Mouse (Mus musculus) limb, embryonic 14.5 days (tissue): Measurements from ENCODE around the gene Tubb4b. TPM values are rescaled to one million over a fixed set of nuclear protein-coding genes. Genes with fewer than 3 reads are reported as not detected.

ENCODE experiments used
- ATAC-seq: fragments of 200-750 bp; cut with Nextera tagmentation; 2 replicates; pipeline ENCODE4 v1.8.0; 2017; ENCODE audit warnings: low read depth, moderate number of reproducible peaks, moderate TSS enrichment; ENCODE audit not compliant: low FRiP score
- DNase-seq: peaks from one replicate; pipeline ENCODE4 v3.0.0-alpha.2; 2015; ENCODE audit warnings: low spot score
- H3K27ac ChIP-seq: fragments of 300-500 bp; sonication (generic); replicated peaks from 2 replicates; pipeline ENCODE4 v1.5.1; 2014; ENCODE audit warnings: low read depth, mild to moderate bottlenecking, low read length, moderate library complexity, mixed read lengths
- H3K27me3 ChIP-seq: fragments of 300-500 bp; sonication (generic); 2 replicates; pipeline ENCODE4 v1.6.1; 2014; ENCODE audit warnings: low read length, mixed read lengths; ENCODE audit not compliant: control insufficient read depth, insufficient read depth
- H3K36me3 ChIP-seq: fragments of 300-500 bp; sonication (generic); 2 replicates; pipeline ENCODE4 v1.6.1; 2014; ENCODE audit warnings: mild to moderate bottlenecking, low read length, moderate library complexity, mixed read lengths; ENCODE audit not compliant: control insufficient read depth, insufficient read depth
- H3K4me1 ChIP-seq: fragments of 300-500 bp; sonication (generic); 2 replicates; pipeline ENCODE4 v1.6.1; 2014; ENCODE audit warnings: antibody characterized with exemption, low read length, mixed read lengths; ENCODE audit not compliant: control insufficient read depth, insufficient read depth
- H3K4me2 ChIP-seq: fragments of 300-500 bp; sonication (generic); replicated peaks from 2 replicates; pipeline ENCODE4 v1.6.1; 2014; ENCODE audit warnings: low read depth, mild to moderate bottlenecking, low read length, moderate library complexity; ENCODE audit not compliant: severe bottlenecking
- H3K4me3 ChIP-seq: fragments of 300-500 bp; sonication (generic); replicated peaks from 2 replicates; pipeline ENCODE4 v1.5.1; 2014; ENCODE audit warnings: low read length
- H3K9ac ChIP-seq: fragments of 300-500 bp; sonication (generic); 2 replicates; pipeline ENCODE4 v1.6.1; 2014; ENCODE audit warnings: mild to moderate bottlenecking, low read depth, low read length, moderate library complexity; ENCODE audit not compliant: severe bottlenecking
- H3K9me3 ChIP-seq: fragments of 300-500 bp; sonication (generic); 2 replicates; pipeline ENCODE4 v1.6.1; 2016; ENCODE audit warnings: low read length; ENCODE audit not compliant: control insufficient read depth
- POLR2A ChIP-seq: fragments of 200-500 bp; IDR thresholded peaks from 2 replicates; pipeline ENCODE4 v1.8.0; 2012; ENCODE audit warnings: inconsistent platforms, mild to moderate bottlenecking, moderate library complexity, borderline replicate concordance; ENCODE audit not compliant: insufficient read depth, insufficient read length; ENCODE audit errors: extremely low read depth
- WGBS: fragments of 180-500 bp; shearing (Covaris S2); extraction: QIAGEN DNeasy Blood & Tissue Kit; methylation state at CpG from one replicate; pipeline ENCODE4 v1.1.7; 2014; 5-methylcytosine and 5-hydroxymethylcytosine counted together
- polyA plus RNA-seq, 2 experiments: library from polyadenylated mRNA; depleted of rRNA in 1 of 2; stranded (reverse) in 1 of 2; unstranded in 1 of 2; fragments of >200 nt; fragmentation: Nextera tagmentation in 1 of 2; extraction: Ambion mirVana in 1 of 2; gene quantifications; 2 replicates each; pipeline versions ENCODE4 v1.2.1 to v1.2.3; 2012 to 2014

Tubb4b gene
- polyA plus RNA-seq (2012; rRNA removed) (501 and 550 TPM in 2 replicates), polyA plus RNA-seq (2014; fragmentation: Nextera tagmentation; extraction: Ambion mirVana) (404 and 419 TPM in 2 replicates)

DNA sequence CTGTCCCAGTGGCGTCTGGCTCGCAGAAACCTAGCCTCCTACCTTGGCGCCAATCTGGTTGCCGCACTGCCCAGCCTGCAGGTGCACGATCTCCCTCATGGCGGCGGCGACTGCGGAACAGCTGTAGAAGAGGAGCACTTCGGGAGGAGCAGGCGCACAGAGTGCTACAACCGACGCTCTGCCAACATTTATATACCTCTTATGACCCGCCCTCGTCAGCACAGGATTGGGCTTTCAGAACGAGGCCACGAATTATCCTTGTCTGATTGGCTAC lies at the start of gene Tubb4b:
Tubb4b (minus strand) TSS at position 211 of the 274 bp plus-strand sequence.
- peak within 1 kb of the TSS; percentile 91 for H3K27ac ChIP-seq
- 0% methylated on average over 13 of the region's 17 CpGs for WGBS
- no peaks in the 10 kb centered on the region for H3K27me3 ChIP-seq
- peak within 1 kb of the TSS; percentile 86 for H3K4me3 ChIP-seq
- peak; percentile 99; the same call in 1 of the 2 replicates for TF ChIP-seq POLR2A
- peak within 1 kb of the TSS; percentile 76 for H3K9ac ChIP-seq
- no peak for ATAC-seq
- peaks cover 9% of the 10 kb centered on the region; the same call in 1 of the 2 replicates for H3K36me3 ChIP-seq
- DNase-seq: no peak
- peak within 1 kb of the TSS; percentile 57 for H3K4me2 ChIP-seq
- no peaks in the 10 kb centered on the region for H3K9me3 ChIP-seq
- peaks cover 12% of the 10 kb centered on the region for H3K4me1 ChIP-seq

DNA sequence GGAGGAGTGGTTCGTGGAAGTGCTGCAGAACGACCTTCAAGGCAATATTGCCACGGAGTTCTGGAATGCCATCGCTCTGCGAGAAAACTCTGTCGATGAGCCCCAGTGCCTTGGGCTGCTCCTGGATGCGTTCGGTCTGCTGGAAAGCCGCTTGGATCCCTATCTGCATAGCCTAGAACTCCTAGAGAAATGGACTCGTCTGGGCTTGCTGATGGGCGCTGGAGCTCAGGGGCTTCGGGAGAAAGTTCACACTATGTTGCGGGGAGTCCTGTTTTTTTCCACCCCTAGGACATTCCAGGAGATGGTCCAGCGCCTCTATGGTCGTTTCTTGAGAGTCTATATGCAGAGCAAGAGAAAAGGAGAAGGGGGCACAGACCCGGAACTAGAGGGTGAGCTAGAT lies 48.5 kb upstream of the Tubb4b start:
- H3K9ac ChIP-seq: peak overlapping the region; percentile 84
- H3K27me3 ChIP-seq: no peaks in the 10 kb centered on the region
- peak overlapping the region; percentile 88 for H3K4me3 ChIP-seq
- DNase-seq: no peak
- peaks cover 73% of the 10 kb centered on the region for H3K36me3 ChIP-seq
- H3K9me3 ChIP-seq: no peaks in the 10 kb centered on the region
- peak overlapping the region; percentile 87 for H3K4me2 ChIP-seq
- peaks cover 14% of the 10 kb centered on the region for H3K4me1 ChIP-seq
- 33% methylated on average over 16 of the region's 16 CpGs for WGBS
- no peak for ATAC-seq
- no peak for TF ChIP-seq POLR2A
- no peak overlapping the region for H3K27ac ChIP-seq

DNA sequence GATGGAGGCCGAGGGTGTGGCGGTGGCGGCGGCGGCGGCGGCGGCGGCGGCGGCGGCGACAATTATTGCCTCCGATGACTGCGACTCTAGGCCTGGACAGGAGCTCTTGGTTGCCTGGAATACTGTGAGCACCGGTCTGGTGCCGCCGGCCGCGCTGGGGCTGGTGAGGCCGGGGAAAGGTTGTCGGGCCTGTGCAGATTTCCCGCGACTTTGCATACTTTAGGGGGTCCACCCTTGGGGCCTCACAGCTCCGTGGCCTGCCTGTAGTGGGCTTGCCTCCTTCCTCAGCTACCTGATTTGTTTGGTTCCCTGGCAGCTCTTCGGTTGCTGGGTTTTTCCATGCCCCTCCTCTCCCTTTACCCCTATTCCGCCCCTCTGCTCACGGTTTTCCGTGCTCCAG lies 48.0 kb upstream of the Tubb4b start:
- H3K4me1 ChIP-seq: peaks cover 14% of the 10 kb centered on the region
- H3K4me3 ChIP-seq: peak overlapping the region; percentile 88
- TF ChIP-seq POLR2A: no peak
- WGBS: 0% methylated on average over 18 of the region's 29 CpGs
- no peaks in the 10 kb centered on the region for H3K9me3 ChIP-seq
- peaks cover 68% of the 10 kb centered on the region for H3K36me3 ChIP-seq
- peak overlapping the region; percentile 84 for H3K9ac ChIP-seq
- DNase-seq (no peak), ATAC-seq (peak; percentile 50)
- H3K4me2 ChIP-seq: peak overlapping the region; percentile 87
- H3K27ac ChIP-seq: peak overlapping the region; percentile 58; the same call in 1 of the 2 replicates
- no peaks in the 10 kb centered on the region for H3K27me3 ChIP-seq

DNA sequence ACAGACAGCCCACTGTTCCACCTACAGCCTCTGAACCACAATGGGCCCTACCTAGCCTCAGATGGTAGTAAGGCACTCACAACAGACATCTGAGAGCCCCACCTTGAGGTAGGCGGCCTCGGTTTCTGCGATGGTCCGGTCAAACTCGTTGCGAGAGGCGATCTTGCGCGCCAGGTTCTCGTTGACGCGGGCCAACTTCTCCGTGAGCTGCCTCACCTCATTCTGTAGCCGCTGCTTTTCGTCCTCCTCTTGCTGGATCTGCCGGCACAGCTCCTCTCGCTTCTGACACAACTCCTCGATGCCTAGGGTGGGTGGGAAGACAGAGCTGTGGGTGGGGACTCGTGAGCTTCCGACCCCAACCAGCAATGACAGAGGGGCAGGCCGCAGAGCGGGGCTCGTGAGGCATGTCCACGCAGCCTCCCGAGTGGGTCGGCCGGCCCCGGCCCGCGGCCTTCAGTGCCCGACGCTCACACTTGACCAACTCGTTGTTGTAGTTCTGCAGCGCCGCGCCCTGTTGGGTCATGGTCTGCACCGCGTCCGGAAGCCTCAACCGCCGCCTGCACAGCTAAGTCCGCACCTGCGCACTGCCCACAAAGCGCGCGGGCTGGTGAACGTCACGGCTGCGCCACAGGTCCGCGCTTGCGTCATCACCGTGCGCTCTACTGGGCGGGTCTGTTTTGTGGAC lies 47.5 kb upstream of the Tubb4b start, which contains the start of the genes Ssna1 and Anapc2:
Ssna1 (minus strand) TSS at position 612 of the 685 bp plus-strand sequence.
Anapc2 (plus strand) TSS at position 652 of the 685 bp plus-strand sequence.
- Histone ChIP-seq H3K4me1 (peaks cover 14% of the 10 kb centered on the region), H3K4me3 (peak within 1 kb of the TSS; percentile 88), H3K27me3 (no peaks in the 10 kb centered on the region), H3K9me3 (no peaks in the 10 kb centered on the region), H3K9ac (peak within 1 kb of the TSS; percentile 84), H3K4me2 (peak within 1 kb of the TSS; percentile 90), H3K27ac (peak within 1 kb of the TSS; percentile 81), H3K36me3 (peaks cover 63% of the 10 kb centered on the region)
- TF ChIP-seq POLR2A: peak; percentile 77; the same call in 1 of the 2 replicates
- peak; percentile 97 for DNase-seq
- ATAC-seq: peak; percentile 97
- under 1% methylated on average over 52 of the region's 55 CpGs for WGBS

DNA sequence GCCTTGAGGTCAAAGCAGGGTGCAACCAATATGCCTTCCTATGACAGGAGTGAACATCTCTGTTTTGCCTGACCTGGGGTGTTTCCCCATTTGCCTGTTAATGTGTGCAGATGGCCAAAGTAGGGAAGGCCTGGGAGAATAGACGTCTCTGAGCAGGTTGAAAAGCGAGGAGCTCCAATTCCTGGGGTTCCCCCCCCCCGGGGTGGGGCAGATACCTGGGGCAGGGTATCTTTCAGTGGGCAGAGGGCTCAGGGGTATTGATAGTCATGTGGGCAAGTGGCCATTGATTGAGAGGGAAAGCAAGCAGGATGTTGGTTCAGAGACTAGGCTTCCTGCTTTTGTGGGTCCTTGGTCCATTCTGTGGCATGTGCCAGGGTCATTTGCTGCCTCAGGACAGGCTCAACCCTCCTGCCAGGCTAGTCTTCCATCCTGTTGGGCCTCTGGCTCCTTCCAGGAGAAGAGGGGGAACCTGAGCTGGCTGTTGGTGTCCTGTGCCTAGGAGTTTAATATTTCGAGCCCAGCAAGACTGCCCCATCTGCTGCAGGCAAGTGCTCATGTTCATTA lies 43.3 kb upstream of the Tubb4b start:
- no peak for TF ChIP-seq POLR2A
- Histone ChIP-seq H3K27me3 (peaks cover 13% of the 10 kb centered on the region; the same call in 1 of the 2 replicates), H3K27ac (no peak overlapping the region), H3K4me3 (no peak overlapping the region), H3K4me1 (peaks cover 17% of the 10 kb centered on the region), H3K9me3 (no peaks in the 10 kb centered on the region), H3K36me3 (peaks cover 26% of the 10 kb centered on the region), H3K4me2 (no peak overlapping the region), H3K9ac (no peak overlapping the region)
- DNase-seq (no peak), ATAC-seq (no peak)
- 66% methylated on average over 4 of the region's 4 CpGs for WGBS
